Mouse (Mus musculus): ENCODE measurements at regions not wholly inside any gene's neighbourhood (a gene's known extent, or its start where the extent isn't known, plus 50 kb on each side); places are given as distances from the start of the nearest gene placed in this dataset.

DNA sequence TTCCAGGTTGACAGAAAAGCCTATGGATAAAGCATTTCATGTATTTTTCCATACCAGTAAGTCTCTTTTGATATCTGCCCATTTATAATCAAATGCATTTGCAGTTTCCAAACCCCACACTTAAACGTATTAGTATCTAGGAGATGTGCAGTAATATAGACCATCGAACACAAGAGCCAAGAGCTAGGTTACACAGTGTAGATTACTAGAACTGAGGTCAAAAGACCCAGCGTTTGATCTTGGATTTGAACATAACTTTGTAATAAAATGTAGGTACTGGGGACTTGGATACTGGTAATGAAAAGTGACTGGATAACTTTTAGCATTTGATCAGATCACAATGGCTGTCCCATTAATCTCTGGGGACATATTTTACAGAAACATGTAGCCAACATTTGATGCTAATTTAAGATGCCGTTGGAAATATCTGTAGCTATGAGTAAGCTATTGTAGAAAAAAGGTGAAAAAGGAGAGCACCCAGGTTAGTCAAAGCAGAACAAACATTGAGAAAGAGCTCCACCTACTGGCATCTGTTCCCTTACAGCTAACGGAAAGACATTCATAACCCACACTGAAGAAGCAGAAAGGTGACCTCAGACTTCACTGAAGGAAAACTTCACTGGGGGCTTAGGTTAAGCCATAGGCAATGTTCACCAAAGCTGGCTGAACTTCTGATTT, 296.5 kb downstream of the Rps29 start:
- Histone ChIP-seq H3K9me3 (ENCODE audit: control insufficient read depth, low read length) (no peaks in the 10 kb centered on the region), H3K36me3 (ENCODE audit: control insufficient read depth, insufficient read depth, low read length) (no peaks in the 10 kb centered on the region), H3K4me2 (ENCODE audit: low read depth, low read length, severe bottlenecking) (no peak overlapping the region), H3K27ac (ENCODE audit: low read depth, low read length) (no peak overlapping the region), H3K4me3 (ENCODE audit: low read depth, low read length) (no peak overlapping the region), H3K4me1 (replicated peaks; ENCODE audit: control insufficient read depth, insufficient read depth, low read length) (no peaks in the 10 kb centered on the region), H3K27me3 (ENCODE audit: control insufficient read depth, insufficient read depth, low read length) (no peaks in the 10 kb centered on the region), H3K9ac (ENCODE audit: low read length) (no peak overlapping the region)
- 55% methylated on average over 5 of the region's 5 CpGs for WGBS
- DNase-seq (ENCODE audit: low spot score): peak; percentile 50
- peak; percentile 88 for ATAC-seq (replicated peaks; ENCODE audit: low FRiP score)

DNA sequence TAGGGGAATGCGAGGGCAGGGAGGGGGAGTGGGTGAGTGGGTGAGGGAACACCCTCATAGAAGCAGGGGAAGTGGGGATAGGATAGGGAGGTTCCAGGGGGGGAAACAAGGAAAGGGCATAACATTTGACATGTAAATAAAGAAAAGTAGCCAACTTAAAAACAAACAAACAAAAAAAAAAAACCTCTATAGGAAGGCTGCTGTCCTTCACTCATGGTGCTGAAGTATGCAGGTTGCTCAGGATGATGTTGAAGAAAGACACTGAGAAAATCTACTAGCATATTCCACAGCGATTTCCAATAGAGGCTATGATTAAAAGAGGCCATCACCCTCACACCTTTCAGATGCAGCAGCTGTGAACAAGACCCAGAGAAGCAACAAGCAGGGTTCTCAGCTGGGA, 298.7 kb downstream of the Rps29 start:
- Histone ChIP-seq H3K9ac (ENCODE audit: low read length) (no peak overlapping the region), H3K36me3 (ENCODE audit: control insufficient read depth, insufficient read depth, low read length) (no peaks in the 10 kb centered on the region), H3K4me3 (ENCODE audit: low read depth, low read length) (no peak overlapping the region), H3K4me1 (replicated peaks; ENCODE audit: control insufficient read depth, insufficient read depth, low read length) (no peaks in the 10 kb centered on the region), H3K9me3 (ENCODE audit: control insufficient read depth, low read length) (no peaks in the 10 kb centered on the region), H3K27me3 (ENCODE audit: control insufficient read depth, insufficient read depth, low read length) (no peaks in the 10 kb centered on the region), H3K27ac (ENCODE audit: low read depth, low read length) (no peak overlapping the region), H3K4me2 (ENCODE audit: low read depth, low read length, severe bottlenecking) (no peak overlapping the region)
- ATAC-seq (replicated peaks; ENCODE audit: low FRiP score) (no peak), DNase-seq (ENCODE audit: low spot score) (no peak)
- 64% methylated on average over 2 of the region's 2 CpGs for WGBS

- no peak overlapping the region for H3K9ac ChIP-seq (ENCODE audit: low read length)
- no peak overlapping the region for H3K4me2 ChIP-seq (ENCODE audit: low read depth, low read length, severe bottlenecking)
- no peaks in the 10 kb centered on the region for H3K36me3 ChIP-seq (ENCODE audit: control insufficient read depth, insufficient read depth, low read length)
- no peak for ATAC-seq (replicated peaks; ENCODE audit: low FRiP score)
- H3K27ac ChIP-seq (ENCODE audit: low read depth, low read length): no peak overlapping the region
- no peaks in the 10 kb centered on the region for H3K4me1 ChIP-seq (replicated peaks; ENCODE audit: control insufficient read depth, insufficient read depth, low read length)
- H3K4me3 ChIP-seq (ENCODE audit: low read depth, low read length): no peak overlapping the region
- 90% methylated on average over 9 of the region's 9 CpGs for WGBS
- DNase-seq (ENCODE audit: low spot score): no peak
- no peaks in the 10 kb centered on the region for H3K9me3 ChIP-seq (ENCODE audit: control insufficient read depth, low read length)
- no peaks in the 10 kb centered on the region for H3K27me3 ChIP-seq (ENCODE audit: control insufficient read depth, insufficient read depth, low read length)
Observed at GRCm38 (mm10) chr12:68849616-68850140, 309.3 kb downstream of the Rps29 start.

GRCm38 (mm10) chr12:68840815-68841214, 318.2 kb downstream of the Rps29 start:
- WGBS: 93% methylated on average over 8 of the region's 8 CpGs
- Histone ChIP-seq H3K4me2 (ENCODE audit: low read depth, low read length, severe bottlenecking) (no peak overlapping the region), H3K9ac (ENCODE audit: low read length) (no peak overlapping the region), H3K27me3 (ENCODE audit: control insufficient read depth, insufficient read depth, low read length) (no peaks in the 10 kb centered on the region), H3K4me1 (replicated peaks; ENCODE audit: control insufficient read depth, insufficient read depth, low read length) (no peaks in the 10 kb centered on the region), H3K36me3 (ENCODE audit: control insufficient read depth, insufficient read depth, low read length) (no peaks in the 10 kb centered on the region), H3K4me3 (ENCODE audit: low read depth, low read length) (no peak overlapping the region), H3K9me3 (ENCODE audit: control insufficient read depth, low read length) (no peaks in the 10 kb centered on the region), H3K27ac (ENCODE audit: low read depth, low read length) (no peak overlapping the region)
- DNase-seq (ENCODE audit: low spot score) (no peak), ATAC-seq (replicated peaks; ENCODE audit: low FRiP score) (no peak)

- Histone ChIP-seq H3K9me3 (ENCODE audit: control insufficient read depth, low read length) (no peaks in the 10 kb centered on the region), H3K4me1 (replicated peaks; ENCODE audit: control insufficient read depth, insufficient read depth, low read length) (no peaks in the 10 kb centered on the region), H3K27me3 (ENCODE audit: control insufficient read depth, insufficient read depth, low read length) (no peaks in the 10 kb centered on the region), H3K9ac (ENCODE audit: low read length) (no peak overlapping the region), H3K27ac (ENCODE audit: low read depth, low read length) (no peak overlapping the region), H3K4me2 (ENCODE audit: low read depth, low read length, severe bottlenecking) (no peak overlapping the region), H3K4me3 (ENCODE audit: low read depth, low read length) (no peak overlapping the region), H3K36me3 (ENCODE audit: control insufficient read depth, insufficient read depth, low read length) (no peaks in the 10 kb centered on the region)
- 93% methylated on average over 2 of the region's 2 CpGs for WGBS
- ATAC-seq (replicated peaks; ENCODE audit: low FRiP score) (no peak), DNase-seq (ENCODE audit: low spot score) (no peak)
Observed at GRCm38 (mm10) chr12:68840156-68840555, 318.8 kb downstream of the Rps29 start.

DNA sequence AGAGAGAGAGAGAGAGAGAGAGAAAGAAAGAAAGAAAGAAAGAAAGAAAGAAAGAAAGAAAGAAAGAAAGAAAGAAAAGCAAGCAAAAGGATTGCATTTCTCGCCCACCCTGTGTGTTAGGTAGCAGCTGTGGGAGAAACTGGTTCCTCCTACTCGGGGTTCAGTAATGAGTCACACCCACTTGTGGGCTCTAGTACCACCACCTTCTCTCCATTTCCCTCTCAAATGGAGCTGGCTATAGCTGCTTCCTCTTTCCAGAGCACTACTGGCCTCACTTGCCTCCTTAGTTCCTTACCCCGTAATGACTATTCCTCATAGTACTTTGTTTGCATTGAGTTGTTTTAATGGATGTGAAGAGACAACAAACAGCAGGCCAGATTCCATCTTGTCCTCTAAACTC, 323.0 kb downstream of the Rps29 start:
- ATAC-seq (replicated peaks; ENCODE audit: low FRiP score): no peak
- Histone ChIP-seq H3K4me3 (ENCODE audit: low read depth, low read length) (no peak overlapping the region), H3K27me3 (ENCODE audit: control insufficient read depth, insufficient read depth, low read length) (no peaks in the 10 kb centered on the region), H3K4me1 (replicated peaks; ENCODE audit: control insufficient read depth, insufficient read depth, low read length) (no peaks in the 10 kb centered on the region), H3K27ac (ENCODE audit: low read depth, low read length) (no peak overlapping the region), H3K36me3 (ENCODE audit: control insufficient read depth, insufficient read depth, low read length) (no peaks in the 10 kb centered on the region), H3K4me2 (ENCODE audit: low read depth, low read length, severe bottlenecking) (no peak overlapping the region), H3K9me3 (ENCODE audit: control insufficient read depth, low read length) (no peaks in the 10 kb centered on the region), H3K9ac (ENCODE audit: low read length) (no peak overlapping the region)
- no peak for DNase-seq (ENCODE audit: low spot score)
- WGBS: 85% methylated on average over 3 of the region's 3 CpGs

DNA sequence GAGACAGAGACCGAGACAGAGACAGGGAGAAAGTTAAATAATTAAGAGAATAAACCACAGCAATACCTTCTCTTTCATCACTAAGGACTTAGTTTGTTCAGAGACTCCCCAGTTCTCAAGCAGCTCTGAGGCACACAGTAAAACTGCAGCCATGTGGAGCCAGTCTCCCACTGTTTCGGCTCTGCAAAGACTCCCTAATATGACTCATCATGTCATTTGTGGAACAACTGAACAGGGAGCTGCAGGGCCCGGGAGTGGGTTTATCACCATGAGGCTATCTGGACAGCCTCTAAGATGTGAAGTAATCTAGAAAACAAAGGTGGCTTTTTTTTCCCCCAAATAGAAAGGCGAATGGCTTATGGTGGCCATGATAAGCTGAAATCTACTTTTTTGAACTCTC, 325.1 kb downstream of the Rps29 start:
- Histone ChIP-seq H3K4me2 (ENCODE audit: low read depth, low read length, severe bottlenecking) (no peak overlapping the region), H3K4me3 (ENCODE audit: low read depth, low read length) (no peak overlapping the region), H3K4me1 (replicated peaks; ENCODE audit: control insufficient read depth, insufficient read depth, low read length) (no peaks in the 10 kb centered on the region), H3K36me3 (ENCODE audit: control insufficient read depth, insufficient read depth, low read length) (no peaks in the 10 kb centered on the region), H3K27me3 (ENCODE audit: control insufficient read depth, insufficient read depth, low read length) (no peaks in the 10 kb centered on the region), H3K27ac (ENCODE audit: low read depth, low read length) (no peak overlapping the region), H3K9ac (ENCODE audit: low read length) (no peak overlapping the region), H3K9me3 (ENCODE audit: control insufficient read depth, low read length) (no peaks in the 10 kb centered on the region)
- DNase-seq (ENCODE audit: low spot score) (no peak), ATAC-seq (replicated peaks; ENCODE audit: low FRiP score) (no peak)
- WGBS: 79% methylated on average over 4 of the region's 4 CpGs

- Histone ChIP-seq H3K4me3 (ENCODE audit: low read depth, low read length) (no peak overlapping the region), H3K9me3 (ENCODE audit: control insufficient read depth, low read length) (no peaks in the 10 kb centered on the region), H3K27me3 (ENCODE audit: control insufficient read depth, insufficient read depth, low read length) (no peaks in the 10 kb centered on the region), H3K9ac (ENCODE audit: low read length) (no peak overlapping the region), H3K27ac (ENCODE audit: low read depth, low read length) (no peak overlapping the region), H3K4me1 (replicated peaks; ENCODE audit: control insufficient read depth, insufficient read depth, low read length) (no peaks in the 10 kb centered on the region), H3K4me2 (ENCODE audit: low read depth, low read length, severe bottlenecking) (no peak overlapping the region), H3K36me3 (ENCODE audit: control insufficient read depth, insufficient read depth, low read length) (no peaks in the 10 kb centered on the region)
- no peak for ATAC-seq (replicated peaks; ENCODE audit: low FRiP score)
- 77% methylated on average over 3 of the region's 3 CpGs for WGBS
- DNase-seq (ENCODE audit: low spot score): no peak
Observed at GRCm38 (mm10) chr12:68829404-68829803, 329.6 kb downstream of the Rps29 start.

DNA sequence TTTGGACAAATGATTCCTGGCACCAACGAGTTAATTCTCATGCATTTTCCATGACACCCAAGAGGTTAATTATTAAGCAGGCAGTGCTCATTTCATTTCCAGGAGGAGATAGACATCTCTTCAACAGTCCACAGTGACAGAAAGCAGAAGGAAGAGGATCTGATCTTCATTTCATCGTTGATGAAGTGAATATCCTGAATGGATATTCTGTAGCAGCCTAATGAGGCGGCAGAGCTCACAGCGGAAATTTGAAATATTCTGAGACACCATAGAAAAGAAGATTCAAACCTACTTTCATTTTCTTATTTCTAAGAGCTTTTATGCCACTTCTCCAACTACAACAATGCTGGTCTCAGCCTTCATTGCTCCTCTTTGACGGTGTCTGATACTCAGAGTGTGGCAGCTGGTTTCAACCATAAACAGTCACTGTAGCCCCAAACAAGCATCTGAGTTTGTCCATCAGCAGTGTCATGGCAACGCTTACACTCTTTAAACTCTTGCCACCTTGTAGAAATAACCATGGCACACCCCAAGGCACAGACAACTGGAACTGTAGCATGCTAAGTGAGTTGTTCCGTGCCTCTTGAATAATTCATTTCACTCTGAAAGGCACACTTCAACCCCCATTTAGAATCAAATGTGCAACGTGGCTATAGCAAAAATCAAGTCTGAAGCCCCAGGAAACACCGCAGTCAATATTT, 331.3 kb downstream of the Rps29 start:
- Histone ChIP-seq H3K27me3 (ENCODE audit: control insufficient read depth, insufficient read depth, low read length) (no peaks in the 10 kb centered on the region), H3K36me3 (ENCODE audit: control insufficient read depth, insufficient read depth, low read length) (no peaks in the 10 kb centered on the region), H3K9ac (ENCODE audit: low read length) (no peak overlapping the region), H3K4me1 (replicated peaks; ENCODE audit: control insufficient read depth, insufficient read depth, low read length) (no peaks in the 10 kb centered on the region), H3K9me3 (ENCODE audit: control insufficient read depth, low read length) (no peaks in the 10 kb centered on the region), H3K27ac (ENCODE audit: low read depth, low read length) (no peak overlapping the region), H3K4me3 (ENCODE audit: low read depth, low read length) (no peak overlapping the region), H3K4me2 (ENCODE audit: low read depth, low read length, severe bottlenecking) (no peak overlapping the region)
- DNase-seq (ENCODE audit: low spot score) (no peak), ATAC-seq (replicated peaks; ENCODE audit: low FRiP score) (no peak)
- 78% methylated on average over 9 of the region's 9 CpGs for WGBS

Data from forebrain, embryonic 11.5 days (tissue).